Mouse (Mus musculus): ENCODE measurements around the gene Ccdc171.

Gene Ccdc171

GRCm38 (mm10) chr4:83797976-83798375, 272.6 kb downstream of the Ccdc171 start:
- DNase-seq: no peak

- DNase-seq: peak; percentile 29 to 44
These were observed 273.5 kb downstream of the Ccdc171 start for GRCm38 (mm10) chr4:83798674-83799430.

GRCm38 (mm10) chr4:83800402-83800801, 275.1 kb downstream of the Ccdc171 start:
- DNase-seq: no peak

GRCm38 (mm10) chr4:83816925-83817324, 291.6 kb downstream of the Ccdc171 start:
- no peak for DNase-seq

- DNase-seq: no peak
These were observed 304.5 kb downstream of the Ccdc171 start for GRCm38 (mm10) chr4:83829718-83830459.

- peak in 1 of 2 experiments; percentile 10 for DNase-seq
These were observed 305.8 kb downstream of the Ccdc171 start for GRCm38 (mm10) chr4:83830891-83831880.

- DNase-seq: no peak
These were observed 313.7 kb downstream of the Ccdc171 start for GRCm38 (mm10) chr4:83839077-83839476.

- no peak for DNase-seq
These were observed 321.0 kb downstream of the Ccdc171 start for GRCm38 (mm10) chr4:83846304-83846703.

GRCm38 (mm10) chr4:83853885-83854284, 328.5 kb downstream of the Ccdc171 start:
- no peak for DNase-seq

- DNase-seq: no peak
These were observed 336.4 kb downstream of the Ccdc171 start for GRCm38 (mm10) chr4:83861706-83862105.

- DNase-seq: no peak
These were observed 336.9 kb downstream of the Ccdc171 start for GRCm38 (mm10) chr4:83862295-83862694.

GRCm38 (mm10) chr4:83876600-83876999, 351.3 kb downstream of the Ccdc171 start:
- DNase-seq: no peak

GRCm38 (mm10) chr4:83878236-83878635, 352.9 kb downstream of the Ccdc171 start:
- no peak for DNase-seq

- DNase-seq: no peak
These were observed 363.2 kb downstream of the Ccdc171 start for GRCm38 (mm10) chr4:83888459-83889054.

- DNase-seq: no peak
These were observed 376.8 kb downstream of the Ccdc171 start for GRCm38 (mm10) chr4:83902081-83902645.
